Mouse (Mus musculus): Measurements from ENCODE around the gene Hoxb8. TPM values are rescaled to one million over a fixed set of nuclear protein-coding genes. Genes with fewer than 3 reads are reported as not detected.

Gene Hoxb8
- polyA plus RNA-seq, 1 experiment from 2014 or later: 15.1 TPM

DNA sequence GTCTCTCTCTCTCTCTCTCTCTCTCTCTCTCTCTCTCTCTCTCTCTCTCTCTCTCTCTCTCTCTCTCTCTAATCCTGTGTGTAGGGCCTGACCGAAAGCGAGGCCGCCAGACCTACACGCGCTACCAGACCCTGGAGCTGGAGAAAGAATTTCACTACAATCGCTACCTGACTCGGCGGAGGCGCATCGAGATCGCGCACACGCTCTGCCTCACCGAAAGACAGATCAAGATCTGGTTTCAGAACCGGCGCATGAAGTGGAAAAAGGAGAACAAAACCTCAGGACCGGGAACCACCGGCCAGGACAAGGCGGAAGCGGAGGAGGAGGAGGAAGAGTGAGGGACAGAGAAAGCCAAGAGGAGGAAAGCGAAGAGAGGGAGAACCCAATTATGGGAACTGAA lies 7.6 kb downstream of the Hoxb8 start:
- Histone ChIP-seq H3K4me3 (ENCODE audit: low read length) (peak overlapping the region; percentile 4; the same call in 1 of the 2 replicates), H3K36me3 (ENCODE audit: control insufficient read depth, insufficient read depth, low read length) (no peaks in the 10 kb centered on the region), H3K9ac (ENCODE audit: low read depth, low read length) (no peak overlapping the region), H3K9me3 (ENCODE audit: control insufficient read depth, low read length) (peaks cover 3% of the 10 kb centered on the region; the same call in 1 of the 2 replicates), H3K4me2 (ENCODE audit: low read length) (peak overlapping the region; percentile 34), H3K4me1 (ENCODE audit: control insufficient read depth, insufficient read depth, low read depth, low read length) (peaks cover 1% of the 10 kb centered on the region; the same call in 1 of the 2 replicates), H3K27ac (ENCODE audit: low read depth, low read length) (peak overlapping the region; percentile 23; the same call in 1 of the 2 replicates), H3K27me3 (replicated peaks; ENCODE audit: control insufficient read depth, insufficient read depth, low read length) (peaks cover 59% of the 10 kb centered on the region)
- no peak for ATAC-seq
- 6% methylated on average over 21 of the region's 21 CpGs for WGBS

GRCm38 (mm10) chr11:96289837-96290236 lies 8.1 kb downstream of the Hoxb8 start:
- no peak overlapping the region; the same call in 1 of the 2 replicates for H3K9ac ChIP-seq (ENCODE audit: low read depth, low read length)

DNA sequence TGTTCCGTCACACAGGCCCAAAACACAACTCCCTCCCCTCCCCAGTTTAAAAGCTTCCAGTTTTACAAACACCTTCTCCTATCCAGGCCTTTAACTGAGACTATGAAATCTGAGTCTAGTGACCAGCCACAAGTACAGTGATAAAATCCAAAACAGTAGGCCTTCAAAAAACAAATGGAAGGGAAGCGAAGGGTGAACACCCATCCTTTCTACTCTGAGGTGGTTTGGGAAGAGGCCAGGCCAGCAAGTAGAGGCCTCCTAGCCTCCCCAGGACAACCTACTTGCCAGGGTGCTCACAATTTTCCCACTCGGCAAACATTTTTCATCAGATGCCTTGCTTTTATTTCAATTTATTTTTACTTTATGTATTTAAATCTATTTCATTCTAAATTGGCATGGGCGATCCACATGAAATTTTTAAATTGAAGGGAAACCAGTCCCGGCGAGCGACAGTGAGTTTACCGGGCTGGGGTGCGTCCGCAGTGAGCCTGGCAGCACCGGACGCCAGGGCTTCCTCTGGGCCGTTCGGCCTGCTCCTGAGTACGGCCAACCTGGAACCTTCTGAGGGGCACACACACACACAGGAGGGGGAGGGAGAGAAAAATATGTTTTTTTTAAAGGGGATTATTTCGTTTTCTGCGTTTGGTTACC lies 9.1 kb downstream of the Hoxb8 start:
- Histone ChIP-seq H3K27ac (ENCODE audit: low read depth, low read length) (0 out of 2 replicates have a peak overlapping the region, but pooled peaks have one; percentile 6), H3K27me3 (replicated peaks; ENCODE audit: control insufficient read depth, insufficient read depth, low read length) (peaks cover 58% of the 10 kb centered on the region), H3K9me3 (ENCODE audit: control insufficient read depth, low read length) (peaks cover 3% of the 10 kb centered on the region; the same call in 1 of the 2 replicates), H3K4me2 (ENCODE audit: low read length) (peak overlapping the region; percentile 37; the same call in 1 of the 2 replicates), H3K4me3 (ENCODE audit: low read length) (no peak overlapping the region; the same call in 1 of the 2 replicates), H3K4me1 (ENCODE audit: control insufficient read depth, insufficient read depth, low read depth, low read length) (no peaks in the 10 kb centered on the region), H3K36me3 (ENCODE audit: control insufficient read depth, insufficient read depth, low read length) (no peaks in the 10 kb centered on the region), H3K9ac (ENCODE audit: low read depth, low read length) (no peak overlapping the region)
- WGBS: 8% methylated on average over 17 of the region's 17 CpGs
- ATAC-seq: no peak

More at GRCm38 (mm10) chr11:96289837-96290236, 8.1 kb downstream of the Hoxb8 start:
- H3K27ac ChIP-seq (ENCODE audit: low read depth, low read length): no peak overlapping the region
- ATAC-seq: no peak
- no peak overlapping the region for H3K4me3 ChIP-seq (ENCODE audit: low read length)
- H3K4me1 ChIP-seq (ENCODE audit: control insufficient read depth, insufficient read depth, low read depth, low read length): no peaks in the 10 kb centered on the region
- WGBS: 14% methylated on average over 6 of the region's 6 CpGs
- peaks cover 3% of the 10 kb centered on the region; the same call in 1 of the 2 replicates for H3K9me3 ChIP-seq (ENCODE audit: control insufficient read depth, low read length)
- peak overlapping the region; percentile 34; the same call in 1 of the 2 replicates for H3K4me2 ChIP-seq (ENCODE audit: low read length)
- H3K27me3 ChIP-seq (replicated peaks; ENCODE audit: control insufficient read depth, insufficient read depth, low read length): peaks cover 57% of the 10 kb centered on the region
- H3K36me3 ChIP-seq (ENCODE audit: control insufficient read depth, insufficient read depth, low read length): no peaks in the 10 kb centered on the region

DNA sequence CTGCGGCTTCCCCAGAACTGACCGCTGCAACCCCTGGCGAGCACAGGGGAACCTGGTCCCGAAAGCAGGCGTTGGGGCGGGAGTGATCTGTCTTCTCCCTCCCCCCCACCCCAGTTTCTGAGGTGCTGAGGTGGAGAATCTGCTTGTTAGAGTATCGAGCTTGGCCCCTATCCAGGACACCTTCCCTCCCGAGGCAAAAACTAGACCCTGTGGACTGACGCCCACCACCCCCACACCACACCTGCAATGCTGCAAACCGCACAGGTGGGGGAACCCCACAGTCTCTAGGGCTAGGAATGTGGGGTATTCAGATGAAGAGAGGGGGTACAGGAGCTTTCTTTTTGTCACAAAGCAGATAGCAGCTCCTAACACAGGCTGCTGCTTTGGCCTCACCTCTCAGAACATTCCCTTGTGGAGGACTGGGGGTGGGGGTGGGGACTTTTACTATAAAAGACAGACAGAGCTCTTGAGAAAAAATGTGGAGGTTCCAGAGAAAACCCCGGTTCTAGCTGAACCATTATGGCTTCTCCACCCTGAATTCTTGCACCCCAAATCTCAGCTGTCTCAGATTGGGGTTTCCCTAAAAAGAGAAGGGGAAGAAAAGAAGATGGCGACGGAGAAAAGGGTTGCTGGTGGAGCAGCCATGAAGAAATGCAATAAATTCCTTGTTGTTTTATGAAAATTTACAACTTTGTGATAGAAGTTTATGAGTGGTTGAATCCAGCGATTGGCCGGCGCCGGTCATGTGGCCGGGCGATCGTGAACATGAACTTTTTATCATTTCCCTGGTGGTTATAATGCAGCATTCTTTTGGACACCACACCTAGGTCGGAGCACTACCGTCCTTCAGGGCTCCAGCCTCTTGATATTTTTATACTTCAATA lies 10.2 kb downstream of the Hoxb8 start, which contains the start of gene Hoxb6:
TSS of gene Hoxb6 (plus strand) at position 796 of the 884 bp plus-strand sequence.
- Histone ChIP-seq H3K27ac (ENCODE audit: low read depth, low read length) (peak within 1 kb of the TSS; percentile 71), H3K4me2 (ENCODE audit: low read length) (peak within 1 kb of the TSS; percentile 37), H3K9ac (ENCODE audit: low read depth, low read length) (peak within 1 kb of the TSS; percentile 55), H3K4me3 (ENCODE audit: low read length) (peak within 1 kb of the TSS; percentile 35), H3K4me1 (ENCODE audit: control insufficient read depth, insufficient read depth, low read depth, low read length) (no peaks in the 10 kb centered on the region), H3K36me3 (ENCODE audit: control insufficient read depth, insufficient read depth, low read length) (no peaks in the 10 kb centered on the region), H3K9me3 (ENCODE audit: control insufficient read depth, low read length) (no peaks in the 10 kb centered on the region), H3K27me3 (replicated peaks; ENCODE audit: control insufficient read depth, insufficient read depth, low read length) (peaks cover 62% of the 10 kb centered on the region)
- no peak for ATAC-seq
- 6% methylated on average over 22 of the region's 22 CpGs for WGBS

DNA sequence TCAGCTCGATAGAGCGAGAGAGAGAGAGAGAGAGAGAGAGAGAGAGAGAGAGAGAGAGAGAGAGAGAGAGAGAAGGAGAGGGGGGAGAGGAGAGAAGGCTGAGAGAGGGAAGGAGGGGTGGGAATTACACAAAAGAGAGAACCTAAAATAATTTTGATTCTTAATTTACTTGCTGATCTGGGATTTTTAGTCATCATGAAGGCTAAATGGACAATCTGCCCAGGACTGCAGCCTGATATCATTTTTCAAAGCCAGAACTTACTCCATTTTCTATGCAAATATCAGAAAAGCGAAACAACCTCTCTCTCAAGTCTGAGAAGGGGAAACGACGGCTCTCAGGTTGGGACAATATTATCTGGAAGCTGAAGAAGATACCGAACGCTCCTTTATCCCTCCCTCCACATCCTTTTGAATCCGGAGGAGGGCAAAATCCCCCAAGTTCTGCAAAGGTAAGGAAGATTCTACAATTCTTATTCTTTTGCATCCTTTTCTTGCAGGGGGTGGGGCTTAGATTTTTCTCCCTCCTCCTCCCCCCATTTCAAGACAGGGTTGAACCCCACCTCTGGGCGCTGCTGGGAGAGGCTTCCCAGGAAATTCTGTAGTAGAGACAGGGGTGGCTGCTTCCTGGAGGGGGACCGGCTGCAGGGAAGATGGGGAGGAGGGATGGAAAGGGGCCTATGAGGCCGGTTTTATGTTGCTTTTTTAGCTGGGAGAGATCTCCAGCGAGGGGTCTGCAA lies 11.0 kb downstream of the Hoxb8 start:
- peaks cover 63% of the 10 kb centered on the region for H3K27me3 ChIP-seq (replicated peaks; ENCODE audit: control insufficient read depth, insufficient read depth, low read length)
- no peaks in the 10 kb centered on the region for H3K4me1 ChIP-seq (ENCODE audit: control insufficient read depth, insufficient read depth, low read depth, low read length)
- H3K9me3 ChIP-seq (ENCODE audit: control insufficient read depth, low read length): no peaks in the 10 kb centered on the region
- no peaks in the 10 kb centered on the region for H3K36me3 ChIP-seq (ENCODE audit: control insufficient read depth, insufficient read depth, low read length)
- H3K9ac ChIP-seq (ENCODE audit: low read depth, low read length): peak overlapping the region; percentile 55
- no peak for ATAC-seq
- H3K27ac ChIP-seq (ENCODE audit: low read depth, low read length): peak overlapping the region; percentile 71
- H3K4me3 ChIP-seq (ENCODE audit: low read length): peak overlapping the region; percentile 35
- H3K4me2 ChIP-seq (ENCODE audit: low read length): no peak overlapping the region
- WGBS: 3% methylated on average over 12 of the region's 12 CpGs

DNA sequence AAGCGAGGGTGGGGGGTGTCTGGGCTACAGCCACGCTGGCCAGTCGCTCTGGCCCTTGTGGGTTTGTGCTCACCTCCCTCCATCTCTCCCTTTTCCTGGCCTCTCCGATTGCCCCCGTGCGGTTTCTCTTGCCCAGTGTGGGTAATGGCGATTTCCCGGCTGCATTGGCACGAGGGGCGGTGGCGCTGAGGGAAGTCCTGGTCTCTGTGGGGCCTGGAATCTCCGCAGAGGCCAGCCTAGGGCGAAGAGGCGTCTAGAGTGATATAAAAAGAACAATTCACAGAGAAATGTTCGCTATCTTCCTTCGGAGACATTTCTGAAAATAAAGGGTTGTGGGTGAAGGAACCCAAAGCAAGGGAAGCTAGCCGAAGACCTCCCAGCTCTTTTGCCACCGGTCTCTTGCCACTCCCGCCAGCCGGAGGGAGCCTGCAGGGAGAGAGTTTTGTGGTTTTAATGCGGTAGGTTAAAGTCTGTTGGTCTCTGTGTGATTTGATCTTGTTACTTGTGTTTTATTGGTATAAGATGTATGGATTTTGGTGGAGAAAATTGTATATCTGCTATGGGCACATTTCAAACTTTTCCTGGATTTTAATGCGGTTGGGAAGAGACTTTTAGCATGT lies 11.7 kb downstream of the Hoxb8 start:
- H3K27ac ChIP-seq (ENCODE audit: low read depth, low read length): peak overlapping the region; percentile 71
- peak overlapping the region; percentile 55 for H3K9ac ChIP-seq (ENCODE audit: low read depth, low read length)
- peaks cover 60% of the 10 kb centered on the region for H3K27me3 ChIP-seq (replicated peaks; ENCODE audit: control insufficient read depth, insufficient read depth, low read length)
- no peaks in the 10 kb centered on the region for H3K9me3 ChIP-seq (ENCODE audit: control insufficient read depth, low read length)
- no peaks in the 10 kb centered on the region for H3K4me1 ChIP-seq (ENCODE audit: control insufficient read depth, insufficient read depth, low read depth, low read length)
- no peak for ATAC-seq
- H3K4me3 ChIP-seq (ENCODE audit: low read length): peak overlapping the region; percentile 35
- no peak overlapping the region for H3K4me2 ChIP-seq (ENCODE audit: low read length)
- H3K36me3 ChIP-seq (ENCODE audit: control insufficient read depth, insufficient read depth, low read length): no peaks in the 10 kb centered on the region
- WGBS: 4% methylated on average over 22 of the region's 22 CpGs

GRCm38 (mm10) chr11:96294245-96295091 lies 12.8 kb downstream of the Hoxb8 start:
- H3K4me1 ChIP-seq (ENCODE audit: control insufficient read depth, insufficient read depth, low read depth, low read length): no peaks in the 10 kb centered on the region
- H3K27ac ChIP-seq (ENCODE audit: low read depth, low read length): peak overlapping the region; percentile 36; the same call in 1 of the 2 replicates
- H3K4me2 ChIP-seq (ENCODE audit: low read length): no peak overlapping the region
- no peaks in the 10 kb centered on the region for H3K36me3 ChIP-seq (ENCODE audit: control insufficient read depth, insufficient read depth, low read length)
- H3K9ac ChIP-seq (ENCODE audit: low read depth, low read length): peak overlapping the region; percentile 32; the same call in 1 of the 2 replicates
- WGBS: under 1% methylated on average over 32 of the region's 32 CpGs
- peaks cover 52% of the 10 kb centered on the region for H3K27me3 ChIP-seq (replicated peaks; ENCODE audit: control insufficient read depth, insufficient read depth, low read length)
- H3K9me3 ChIP-seq (ENCODE audit: control insufficient read depth, low read length): no peaks in the 10 kb centered on the region
- peak; percentile 38; the same call in 1 of the 2 replicates for ATAC-seq
- peak overlapping the region; percentile 35 for H3K4me3 ChIP-seq (ENCODE audit: low read length)

Measured in hindbrain, embryonic 16.5 days (tissue).